Mouse (Mus musculus): Measurements from ENCODE around the gene Gm10491.

Gm10491 gene

GRCm38 (mm10) chrX:7878495-7878894, 29.1 kb downstream of the Gm10491 start:
- DNase-seq, result no peak

- peak; percentile 81 to 89 for DNase-seq
These were observed 29.6 kb downstream of the Gm10491 start, which contains the start of gene Pim2 for GRCm38 (mm10) chrX:7878007-7878419. Gene Pim2, plus strand, starts transcription at chrX:7878262.

GRCm38 (mm10) chrX:7869826-7870225, 37.8 kb downstream of the Gm10491 start:
- no peak for DNase-seq

GRCm38 (mm10) chrX:7868506-7868905, 39.1 kb downstream of the Gm10491 start:
- DNase-seq, result no peak

GRCm38 (mm10) chrX:7867141-7867540, 40.5 kb downstream of the Gm10491 start:
- no peak for DNase-seq

- DNase-seq, result no peak
These were observed 41.8 kb downstream of the Gm10491 start for GRCm38 (mm10) chrX:7865786-7866185.

GRCm38 (mm10) chrX:7865343-7865742, 42.3 kb downstream of the Gm10491 start:
- no peak for DNase-seq

GRCm38 (mm10) chrX:7864551-7864950, 43.1 kb downstream of the Gm10491 start:
- no peak for DNase-seq

- DNase-seq, result no peak
These were observed 44.5 kb downstream of the Gm10491 start for GRCm38 (mm10) chrX:7863181-7863580.

- no peak for DNase-seq
These were observed 48.4 kb downstream of the Gm10491 start for GRCm38 (mm10) chrX:7859191-7859753.
